Mouse (Mus musculus): ENCODE measurements around the gene Thsd1.
"Not testable (repeated sequence)": the region's sequence is repeated elsewhere in the genome, so short reads cannot be mapped to it uniquely, and the experiment has no call there.

The Thsd1 gene

DNA sequence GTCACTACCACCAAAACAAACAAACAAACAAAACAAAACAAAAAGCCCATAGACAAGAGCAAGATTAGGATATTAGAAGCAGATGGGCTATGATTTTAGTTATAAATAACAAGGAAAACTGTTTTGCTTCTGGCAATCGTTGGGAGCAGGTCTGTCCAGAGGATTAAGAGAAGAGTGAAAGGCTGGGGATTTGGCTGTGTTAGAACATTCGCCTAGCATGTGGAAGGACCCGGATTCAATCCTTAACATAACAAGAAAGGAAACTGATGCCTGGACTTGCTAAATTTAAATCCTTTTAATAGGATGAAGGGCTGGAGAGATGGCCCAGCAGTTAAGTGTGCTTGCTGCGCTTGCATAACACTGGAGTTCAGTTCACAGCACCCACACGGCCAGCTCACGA, 37.2 kb downstream of the Thsd1 start:
- intact Hi-C loops (cut with DNase I), result no loop called here

DNA sequence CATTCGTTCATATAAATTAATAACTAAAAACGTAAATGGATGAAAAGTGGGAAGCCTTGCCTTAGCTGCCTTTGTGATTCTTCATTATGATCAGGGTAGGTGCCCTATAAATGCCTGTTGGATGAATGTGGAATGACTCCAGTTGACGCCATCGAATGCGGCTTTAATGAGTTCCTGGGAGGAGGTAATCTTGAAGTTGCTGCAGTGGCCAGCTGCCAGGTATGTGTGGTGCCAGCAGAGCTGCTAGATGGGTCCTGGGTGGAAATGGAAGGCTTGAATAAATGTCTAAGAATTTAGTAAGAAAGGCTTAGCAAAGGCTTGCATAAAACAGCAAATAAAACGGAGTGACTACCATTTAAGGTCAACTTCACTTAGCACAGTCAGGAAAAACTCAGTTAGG, 37.7 kb downstream of the Thsd1 start:
- intact Hi-C loops (cut with DNase I), result no loop called here

DNA sequence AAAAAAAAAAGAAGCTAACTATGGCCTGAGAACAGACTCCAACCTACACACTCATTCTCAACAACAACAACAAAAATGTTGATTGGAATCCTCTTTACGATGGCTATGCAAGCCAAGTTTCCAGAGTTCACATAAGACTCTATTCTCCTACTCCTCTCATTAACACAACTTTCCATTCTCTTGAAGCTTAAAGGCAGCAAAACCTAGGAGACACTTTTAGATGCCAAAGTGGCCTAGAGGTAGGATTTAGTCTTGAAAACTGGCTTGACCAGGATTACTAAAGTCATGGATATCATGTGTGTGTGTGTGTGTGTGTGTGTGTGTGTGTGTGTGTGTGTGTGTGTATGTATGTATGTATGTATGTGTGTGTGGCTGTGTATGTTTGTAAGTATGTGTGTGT, 38.1 kb downstream of the Thsd1 start:
- intact Hi-C loops (cut with DNase I), result no loop called here

DNA sequence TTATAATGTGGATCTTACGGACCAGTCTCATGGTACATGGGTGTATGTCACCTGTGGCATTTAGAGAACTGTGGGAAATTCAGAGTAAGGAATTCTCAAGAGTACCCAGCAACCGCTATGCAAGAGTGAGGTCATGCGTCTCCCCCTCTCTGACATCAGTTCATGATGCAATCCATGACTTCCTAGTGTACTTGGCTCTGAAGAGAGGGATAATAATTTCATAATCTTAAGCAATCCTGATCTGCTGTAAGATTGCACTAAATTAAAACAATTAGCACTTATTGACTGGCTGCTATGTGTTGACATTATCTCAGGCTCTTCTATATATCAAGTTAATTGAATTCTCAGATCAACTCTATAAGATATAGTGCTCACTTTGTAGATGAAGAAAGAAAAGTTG, 39.7 kb downstream of the Thsd1 start:
- intact Hi-C loops (cut with DNase I), result no loop called here

DNA sequence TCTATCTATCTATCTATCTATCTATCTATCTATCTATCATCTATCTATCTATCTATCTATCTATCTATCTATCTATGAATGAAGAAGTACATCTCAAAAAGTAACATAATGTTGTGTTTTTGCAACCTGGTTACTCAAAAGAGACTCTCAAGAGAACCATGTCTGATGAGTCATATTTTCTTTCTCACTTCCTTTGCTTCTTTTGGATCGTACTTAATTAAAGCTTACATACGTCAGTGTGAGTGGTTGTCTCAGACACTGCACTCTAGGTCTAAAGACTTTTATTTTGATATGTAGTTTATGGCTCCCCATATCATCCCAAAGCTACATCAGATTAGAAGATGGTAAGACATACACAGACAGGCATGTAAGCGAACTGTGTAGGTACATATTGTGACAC, 46.0 kb downstream of the Thsd1 start:
- intact Hi-C loops (cut with DNase I), result no loop called here

DNA sequence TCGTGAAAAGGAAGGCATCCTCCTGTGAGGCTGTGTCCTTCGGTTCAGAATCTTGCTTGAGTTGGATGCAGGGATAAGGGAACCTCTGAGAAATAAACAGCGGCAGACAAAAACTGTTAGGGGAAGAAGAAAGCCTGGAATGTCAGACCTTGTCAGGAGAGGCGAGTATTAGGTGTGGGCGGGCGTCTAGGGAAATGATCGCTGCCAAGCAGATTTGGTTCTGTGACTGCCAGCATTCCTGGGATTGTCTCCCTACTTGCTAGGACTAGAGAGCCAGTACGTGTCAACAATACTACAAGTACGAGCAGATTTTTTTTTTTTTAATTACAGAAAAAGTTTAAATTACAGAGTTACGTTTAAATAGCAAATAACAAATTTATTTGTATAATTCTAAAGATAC, 47.5 kb downstream of the Thsd1 start:
- intact Hi-C loops (cut with DNase I), result no loop called here

DNA sequence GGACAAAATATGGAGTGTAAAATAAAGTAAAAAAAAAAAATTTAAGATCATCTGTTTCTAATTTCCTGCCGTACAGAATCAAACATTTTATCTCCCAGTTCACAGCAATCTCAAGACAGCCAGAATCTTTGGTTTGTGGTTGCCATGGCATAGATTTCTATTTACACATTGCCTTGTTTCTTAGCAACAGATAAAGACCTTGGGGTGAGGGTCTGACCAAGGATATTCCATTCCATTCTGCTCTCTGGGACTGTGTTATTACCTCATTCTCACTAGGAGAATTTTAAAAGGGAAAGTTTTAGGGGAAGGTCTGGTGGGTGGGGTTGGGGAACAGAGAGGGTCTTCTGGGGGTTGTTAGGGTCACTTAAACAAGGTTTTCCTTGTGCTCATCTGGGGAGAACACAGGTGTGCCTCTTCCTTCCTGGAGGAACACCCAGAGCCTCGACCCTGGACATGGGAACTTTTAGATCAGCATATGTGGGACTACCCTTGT, 55.9 kb downstream of the Thsd1 start, which contains the start of gene Tpte:
Tpte (plus strand) TSS at position 443 of the 493 bp plus-strand sequence.
- intact Hi-C loops (cut with DNase I), result no loop called here

DNA sequence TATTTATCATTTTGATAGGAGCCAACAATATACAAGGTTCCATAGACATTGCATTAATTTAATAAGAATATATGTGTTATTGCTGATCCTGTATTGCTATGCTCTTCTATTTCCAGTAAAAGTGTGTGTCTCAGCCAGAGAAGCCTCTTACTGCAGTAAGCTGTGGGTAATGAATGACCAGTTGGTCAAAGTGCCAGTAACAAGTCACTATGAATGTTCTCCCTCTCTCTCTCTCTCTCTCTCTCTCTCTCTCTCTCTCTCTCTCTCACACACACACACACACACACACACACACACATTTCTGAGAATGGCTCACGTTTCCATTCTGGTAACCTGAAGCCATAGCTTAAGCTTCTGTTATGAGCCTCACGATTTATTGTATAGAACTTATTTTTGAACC, 75.2 kb downstream of the Thsd1 start:
- intact Hi-C loops (cut with DNase I), result no loop called here

DNA sequence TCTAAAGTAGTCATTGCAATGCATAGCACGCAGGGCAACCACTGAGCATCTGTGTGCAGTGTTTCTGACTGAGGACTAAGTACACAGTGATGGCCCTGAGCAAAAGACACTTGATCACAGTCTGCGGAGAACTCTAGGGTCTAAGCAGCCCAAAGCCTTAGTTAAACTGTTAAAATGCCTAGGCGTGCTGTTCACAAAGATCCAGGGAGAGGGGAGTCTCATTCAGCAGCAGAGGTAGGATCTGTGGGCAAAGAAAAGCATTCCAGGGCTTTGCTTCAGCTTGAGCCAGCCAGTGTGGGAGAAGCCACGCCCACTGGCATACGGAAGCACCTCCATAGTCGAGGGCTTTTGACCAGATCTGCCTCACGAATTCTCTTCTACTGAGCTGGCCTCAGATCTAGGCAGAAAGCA, 75.8 kb downstream of the Thsd1 start:
- intact Hi-C loops (cut with DNase I), result no loop called here

DNA sequence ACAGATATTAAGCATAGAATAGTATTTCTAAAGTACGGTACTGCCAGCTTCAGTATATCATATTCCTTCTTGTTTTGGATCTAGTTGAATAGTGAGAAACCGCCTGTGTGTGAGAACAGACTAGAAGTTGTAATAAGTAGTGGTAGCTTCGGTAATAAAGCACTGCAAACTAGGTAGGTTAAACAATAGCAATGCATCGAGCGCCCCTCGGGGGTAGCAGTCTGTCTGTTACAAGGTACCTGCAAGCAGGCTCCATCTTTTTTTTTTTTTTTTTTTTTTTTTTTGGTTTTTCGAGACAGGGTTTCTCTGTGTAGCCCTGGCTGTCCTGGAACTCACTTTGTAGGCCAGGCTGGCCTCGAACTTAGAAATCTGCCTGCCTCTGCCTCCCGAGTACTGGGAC, 76.9 kb downstream of the Thsd1 start:
- intact Hi-C loops (cut with DNase I), result not testable (repeated sequence)

DNA sequence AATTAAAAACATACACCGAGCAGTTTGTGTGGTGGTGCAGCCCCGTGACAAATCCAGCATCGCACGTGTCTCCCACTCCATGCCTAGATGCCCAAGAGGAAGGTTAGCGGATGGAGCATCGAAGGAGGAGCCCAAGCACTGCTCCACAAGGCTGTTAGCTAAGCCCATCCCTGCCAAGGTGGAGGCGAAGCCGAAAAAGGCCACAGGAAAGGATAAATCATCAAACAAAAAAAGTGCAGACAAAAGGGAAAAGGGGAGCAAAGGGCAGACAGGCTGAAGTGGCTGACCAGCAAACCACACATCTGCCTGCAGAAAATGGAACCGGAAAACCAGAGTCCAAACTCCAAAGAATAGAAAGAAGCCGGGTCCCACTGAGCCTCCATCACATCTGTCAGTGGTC, 79.9 kb downstream of the Thsd1 start:
- intact Hi-C loops (cut with DNase I), result no loop called here
